Mouse (Mus musculus): ENCODE results near the gene Prkaa2. TPM values are rescaled to one million over a fixed set of nuclear protein-coding genes. Genes with fewer than 3 reads are reported as not detected.

Prkaa2 gene
- polyA plus RNA-seq, 1 experiment from 2014 or later, result 0.72 TPM

- no peaks in the 10 kb centered on the region for H3K27me3 ChIP-seq (ENCODE audit: control insufficient read depth, insufficient read depth, low read length)
- no peak overlapping the region for H3K4me2 ChIP-seq (ENCODE audit: low read depth, severe bottlenecking)
- no peaks in the 10 kb centered on the region for H3K36me3 ChIP-seq (ENCODE audit: control insufficient read depth, insufficient read depth, low read length)
- 93% methylated on average over 10 of the region's 10 CpGs for WGBS
- no peak for ATAC-seq (ENCODE audit: insufficient number of reproducible peaks, low FRiP score, low TSS enrichment, low read depth)
- H3K9ac ChIP-seq (ENCODE audit: low read length), result no peak overlapping the region
- DNase-seq (ENCODE audit: low spot score), result no peak
- H3K4me3 ChIP-seq (ENCODE audit: low read depth, low read length), result no peak overlapping the region
- H3K4me1 ChIP-seq (ENCODE audit: control insufficient read depth, insufficient read depth, low read length), result no peaks in the 10 kb centered on the region
- no peaks in the 10 kb centered on the region for H3K9me3 ChIP-seq (ENCODE audit: control insufficient read depth, low read length)
- H3K27ac ChIP-seq (replicated peaks; ENCODE audit: low read depth, low read length), result no peak overlapping the region
Measured at GRCm38 (mm10) chr4:104993140-104993874, 116.4 kb downstream of the Prkaa2 start.

GRCm38 (mm10) chr4:104992271-104992670, 117.4 kb downstream of the Prkaa2 start:
- H3K4me1 ChIP-seq (ENCODE audit: control insufficient read depth, insufficient read depth, low read length), result no peaks in the 10 kb centered on the region
- no peak overlapping the region for H3K9ac ChIP-seq (ENCODE audit: low read length)
- no peak for DNase-seq (ENCODE audit: low spot score)
- ATAC-seq (ENCODE audit: insufficient number of reproducible peaks, low FRiP score, low TSS enrichment, low read depth), result no peak
- H3K4me3 ChIP-seq (ENCODE audit: low read depth, low read length), result no peak overlapping the region
- WGBS, result 88% methylated on average over 3 of the region's 3 CpGs
- H3K27ac ChIP-seq (replicated peaks; ENCODE audit: low read depth, low read length), result no peak overlapping the region
- H3K4me2 ChIP-seq (ENCODE audit: low read depth, severe bottlenecking), result no peak overlapping the region
- no peaks in the 10 kb centered on the region for H3K27me3 ChIP-seq (ENCODE audit: control insufficient read depth, insufficient read depth, low read length)
- H3K9me3 ChIP-seq (ENCODE audit: control insufficient read depth, low read length), result no peaks in the 10 kb centered on the region
- H3K36me3 ChIP-seq (ENCODE audit: control insufficient read depth, insufficient read depth, low read length), result no peaks in the 10 kb centered on the region

GRCm38 (mm10) chr4:104990686-104991085, 119.0 kb downstream of the Prkaa2 start:
- no peaks in the 10 kb centered on the region for H3K27me3 ChIP-seq (ENCODE audit: control insufficient read depth, insufficient read depth, low read length)
- no peaks in the 10 kb centered on the region for H3K36me3 ChIP-seq (ENCODE audit: control insufficient read depth, insufficient read depth, low read length)
- H3K27ac ChIP-seq (replicated peaks; ENCODE audit: low read depth, low read length), result no peak overlapping the region
- DNase-seq (ENCODE audit: low spot score) (no peak), ATAC-seq (ENCODE audit: insufficient number of reproducible peaks, low FRiP score, low TSS enrichment, low read depth) (no peak)
- H3K4me1 ChIP-seq (ENCODE audit: control insufficient read depth, insufficient read depth, low read length), result no peaks in the 10 kb centered on the region
- no peak overlapping the region for H3K4me2 ChIP-seq (ENCODE audit: low read depth, severe bottlenecking)
- 88% methylated on average over 3 of the region's 3 CpGs for WGBS
- no peak overlapping the region for H3K9ac ChIP-seq (ENCODE audit: low read length)
- no peaks in the 10 kb centered on the region for H3K9me3 ChIP-seq (ENCODE audit: control insufficient read depth, low read length)
- no peak overlapping the region for H3K4me3 ChIP-seq (ENCODE audit: low read depth, low read length)

DNA sequence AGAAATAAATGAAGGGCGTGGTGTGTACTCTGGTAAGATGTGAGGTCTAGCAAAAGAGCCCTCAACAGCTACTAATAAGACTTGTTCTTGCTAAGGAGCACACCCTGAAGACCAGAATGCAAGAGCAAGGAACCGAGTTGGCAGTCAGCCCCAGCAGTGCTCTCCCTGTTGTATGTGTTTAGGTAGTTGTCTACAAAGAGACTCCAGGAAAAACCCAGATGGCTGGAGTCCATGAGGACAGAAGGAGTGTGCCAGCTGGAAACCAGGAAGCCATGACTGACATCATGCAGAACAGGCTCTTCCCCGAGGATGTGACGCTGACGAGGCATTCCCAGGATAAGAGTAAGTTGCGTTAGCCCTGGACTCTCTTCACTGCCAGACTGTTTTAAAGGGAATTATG, 119.7 kb downstream of the Prkaa2 start:
- H3K9ac ChIP-seq (ENCODE audit: low read length), result no peak overlapping the region
- ATAC-seq (ENCODE audit: insufficient number of reproducible peaks, low FRiP score, low TSS enrichment, low read depth) (no peak), DNase-seq (ENCODE audit: low spot score) (no peak)
- H3K4me1 ChIP-seq (ENCODE audit: control insufficient read depth, insufficient read depth, low read length), result no peaks in the 10 kb centered on the region
- no peaks in the 10 kb centered on the region for H3K27me3 ChIP-seq (ENCODE audit: control insufficient read depth, insufficient read depth, low read length)
- WGBS, result 86% methylated on average over 6 of the region's 6 CpGs
- H3K9me3 ChIP-seq (ENCODE audit: control insufficient read depth, low read length), result no peaks in the 10 kb centered on the region
- no peak overlapping the region for H3K4me3 ChIP-seq (ENCODE audit: low read depth, low read length)
- no peak overlapping the region for H3K27ac ChIP-seq (replicated peaks; ENCODE audit: low read depth, low read length)
- H3K36me3 ChIP-seq (ENCODE audit: control insufficient read depth, insufficient read depth, low read length), result no peaks in the 10 kb centered on the region
- H3K4me2 ChIP-seq (ENCODE audit: low read depth, severe bottlenecking), result no peak overlapping the region

DNA sequence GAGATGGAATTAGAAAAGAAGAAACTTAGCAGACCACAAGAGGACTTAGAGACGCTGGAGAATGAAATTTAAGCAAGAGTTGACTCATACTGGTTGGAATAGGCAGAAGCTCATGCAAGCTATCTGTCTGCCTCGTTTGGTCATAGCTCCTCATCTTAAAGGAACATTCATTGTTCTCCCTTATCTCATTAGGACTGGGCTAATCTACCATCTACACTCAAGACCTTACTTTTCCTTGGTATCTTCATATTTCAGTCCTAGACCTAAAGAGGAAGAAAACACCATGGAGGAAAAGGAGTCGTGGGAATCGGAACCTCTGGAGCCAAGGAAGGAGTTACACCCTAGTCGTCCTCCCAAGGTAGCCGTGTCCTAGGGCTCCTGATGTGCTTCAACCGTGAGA, 121.0 kb downstream of the Prkaa2 start:
- Histone ChIP-seq H3K27me3 (ENCODE audit: control insufficient read depth, insufficient read depth, low read length) (no peaks in the 10 kb centered on the region), H3K4me3 (ENCODE audit: low read depth, low read length) (no peak overlapping the region)
- ATAC-seq (ENCODE audit: insufficient number of reproducible peaks, low FRiP score, low TSS enrichment, low read depth), result no peak

DNA sequence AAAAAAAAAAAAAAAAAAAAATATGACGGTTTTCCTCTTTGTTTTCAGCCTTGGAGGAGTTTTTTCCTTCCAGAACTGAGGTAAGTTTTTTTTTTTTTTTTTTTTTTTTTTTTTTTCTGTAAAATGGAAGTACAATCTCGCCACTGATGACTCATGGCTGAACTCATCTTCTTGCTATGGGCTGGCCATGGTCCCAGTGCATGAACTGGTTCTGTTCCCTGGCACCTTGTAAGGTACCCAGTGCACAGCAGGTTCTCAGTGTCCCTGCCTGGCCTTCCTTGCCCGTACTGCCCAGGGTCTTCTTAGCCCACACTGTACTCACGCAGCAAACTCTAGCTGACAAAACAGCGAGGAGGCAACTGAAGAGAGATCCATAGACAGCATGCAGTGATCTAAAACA, 121.6 kb downstream of the Prkaa2 start:
- Histone ChIP-seq H3K4me1 (ENCODE audit: control insufficient read depth, insufficient read depth, low read length) (no peaks in the 10 kb centered on the region), H3K27me3 (ENCODE audit: control insufficient read depth, insufficient read depth, low read length) (no peaks in the 10 kb centered on the region), H3K27ac (replicated peaks; ENCODE audit: low read depth, low read length) (no peak overlapping the region), H3K9me3 (ENCODE audit: control insufficient read depth, low read length) (no peaks in the 10 kb centered on the region), H3K9ac (ENCODE audit: low read length) (no peak overlapping the region), H3K4me2 (ENCODE audit: low read depth, severe bottlenecking) (no peak overlapping the region), H3K36me3 (ENCODE audit: control insufficient read depth, insufficient read depth, low read length) (no peaks in the 10 kb centered on the region), H3K4me3 (ENCODE audit: low read depth, low read length) (no peak overlapping the region)
- ATAC-seq (ENCODE audit: insufficient number of reproducible peaks, low FRiP score, low TSS enrichment, low read depth), result no peak
- no peak for DNase-seq (ENCODE audit: low spot score)
- 79% methylated on average over 5 of the region's 5 CpGs for WGBS

More for the DNA sequence above, 121.0 kb downstream of the Prkaa2 start:
- H3K9ac ChIP-seq (ENCODE audit: low read length), result no peak overlapping the region
- WGBS, result 91% methylated on average over 7 of the region's 7 CpGs
- H3K4me1 ChIP-seq (ENCODE audit: control insufficient read depth, insufficient read depth, low read length), result no peaks in the 10 kb centered on the region
- no peak overlapping the region for H3K4me2 ChIP-seq (ENCODE audit: low read depth, severe bottlenecking)
- H3K36me3 ChIP-seq (ENCODE audit: control insufficient read depth, insufficient read depth, low read length), result no peaks in the 10 kb centered on the region
- no peaks in the 10 kb centered on the region for H3K9me3 ChIP-seq (ENCODE audit: control insufficient read depth, low read length)
- DNase-seq (ENCODE audit: low spot score), result no peak
- H3K27ac ChIP-seq (replicated peaks; ENCODE audit: low read depth, low read length), result no peak overlapping the region

GRCm38 (mm10) chr4:104987631-104988030, 122.1 kb downstream of the Prkaa2 start:
- Histone ChIP-seq H3K4me3 (ENCODE audit: low read depth, low read length) (no peak overlapping the region), H3K27ac (replicated peaks; ENCODE audit: low read depth, low read length) (no peak overlapping the region), H3K9ac (ENCODE audit: low read length) (no peak overlapping the region), H3K27me3 (ENCODE audit: control insufficient read depth, insufficient read depth, low read length) (no peaks in the 10 kb centered on the region), H3K36me3 (ENCODE audit: control insufficient read depth, insufficient read depth, low read length) (no peaks in the 10 kb centered on the region), H3K4me1 (ENCODE audit: control insufficient read depth, insufficient read depth, low read length) (no peaks in the 10 kb centered on the region), H3K9me3 (ENCODE audit: control insufficient read depth, low read length) (no peaks in the 10 kb centered on the region), H3K4me2 (ENCODE audit: low read depth, severe bottlenecking) (no peak overlapping the region)
- no peak for ATAC-seq (ENCODE audit: insufficient number of reproducible peaks, low FRiP score, low TSS enrichment, low read depth)
- DNase-seq (ENCODE audit: low spot score), result no peak
- WGBS, result 74% methylated on average over 7 of the region's 7 CpGs

- DNase-seq (ENCODE audit: low spot score) (no peak), ATAC-seq (ENCODE audit: insufficient number of reproducible peaks, low FRiP score, low TSS enrichment, low read depth) (no peak)
- Histone ChIP-seq H3K4me3 (ENCODE audit: low read depth, low read length) (no peak overlapping the region), H3K27ac (replicated peaks; ENCODE audit: low read depth, low read length) (no peak overlapping the region), H3K9me3 (ENCODE audit: control insufficient read depth, low read length) (no peaks in the 10 kb centered on the region), H3K36me3 (ENCODE audit: control insufficient read depth, insufficient read depth, low read length) (no peaks in the 10 kb centered on the region), H3K9ac (ENCODE audit: low read length) (no peak overlapping the region), H3K4me2 (ENCODE audit: low read depth, severe bottlenecking) (no peak overlapping the region), H3K4me1 (ENCODE audit: control insufficient read depth, insufficient read depth, low read length) (no peaks in the 10 kb centered on the region), H3K27me3 (ENCODE audit: control insufficient read depth, insufficient read depth, low read length) (no peaks in the 10 kb centered on the region)
- WGBS, result 86% methylated on average over 5 of the region's 5 CpGs
Measured at GRCm38 (mm10) chr4:104985960-104986632, 123.6 kb downstream of the Prkaa2 start.

Data from limb, embryonic 11.5 days (tissue).